Mouse (Mus musculus) stomach, embryonic 15.5 days (tissue): ENCODE results near the gene Rpl18a. TPM values are rescaled to one million over a fixed set of nuclear protein-coding genes. Genes with fewer than 3 reads are reported as not detected.

Experiments
- ATAC-seq: fragments of 200-750 bp; cut with Nextera tagmentation; 2 replicates; pipeline ENCODE4 v1.8.0; 2017; ENCODE audit warnings: low read depth, moderate number of reproducible peaks, moderate TSS enrichment; ENCODE audit not compliant: insufficient read depth, low FRiP score
- H3K27ac ChIP-seq: fragments of 300-500 bp; sonication (generic); 2 replicates; pipeline ENCODE4 v1.5.1; 2015; ENCODE audit warnings: mild to moderate bottlenecking, inconsistent platforms
- H3K27me3 ChIP-seq: fragments of 300-500 bp; sonication (generic); replicated peaks from 2 replicates; pipeline ENCODE4 v1.6.1; 2015; ENCODE audit warnings: inconsistent platforms
- H3K36me3 ChIP-seq: fragments of 300-500 bp; sonication (generic); 2 replicates; pipeline ENCODE4 v1.6.1; 2015; ENCODE audit warnings: inconsistent platforms
- H3K4me1 ChIP-seq: fragments of 300-500 bp; sonication (generic); 2 replicates; pipeline ENCODE4 v1.6.1; 2015; ENCODE audit warnings: inconsistent platforms
- H3K4me2 ChIP-seq: fragments of 300-500 bp; sonication (generic); 2 replicates; pipeline ENCODE4 v1.6.1; 2015; ENCODE audit warnings: mild to moderate bottlenecking, inconsistent platforms
- H3K4me3 ChIP-seq: fragments of 300-500 bp; sonication (generic); replicated peaks from 2 replicates; pipeline ENCODE4 v1.5.1; 2015; ENCODE audit warnings: inconsistent platforms
- H3K9ac ChIP-seq: fragments of 300-500 bp; sonication (generic); 2 replicates; pipeline ENCODE4 v1.6.1; 2015; ENCODE audit warnings: inconsistent platforms
- H3K9me3 ChIP-seq: fragments of 300-500 bp; sonication (generic); 2 replicates; pipeline ENCODE4 v1.6.1; 2016; ENCODE audit warnings: inconsistent platforms
- WGBS: fragments of 180-500 bp; shearing (Covaris S2); methylation state at CpG from one replicate; pipeline ENCODE4 v1.1.7; 2015; 5-methylcytosine and 5-hydroxymethylcytosine counted together
- polyA plus RNA-seq: library from polyadenylated mRNA; unstranded; fragments of >200 nt; fragmentation: Nextera tagmentation; extraction: Ambion mirVana; gene quantifications from 2 replicates; pipeline ENCODE4 v1.2.1, GENCODE M21; 2015

The Rpl18a gene
- polyA plus RNA-seq, 1 experiment from 2014 or later: 3,932 TPM

DNA sequence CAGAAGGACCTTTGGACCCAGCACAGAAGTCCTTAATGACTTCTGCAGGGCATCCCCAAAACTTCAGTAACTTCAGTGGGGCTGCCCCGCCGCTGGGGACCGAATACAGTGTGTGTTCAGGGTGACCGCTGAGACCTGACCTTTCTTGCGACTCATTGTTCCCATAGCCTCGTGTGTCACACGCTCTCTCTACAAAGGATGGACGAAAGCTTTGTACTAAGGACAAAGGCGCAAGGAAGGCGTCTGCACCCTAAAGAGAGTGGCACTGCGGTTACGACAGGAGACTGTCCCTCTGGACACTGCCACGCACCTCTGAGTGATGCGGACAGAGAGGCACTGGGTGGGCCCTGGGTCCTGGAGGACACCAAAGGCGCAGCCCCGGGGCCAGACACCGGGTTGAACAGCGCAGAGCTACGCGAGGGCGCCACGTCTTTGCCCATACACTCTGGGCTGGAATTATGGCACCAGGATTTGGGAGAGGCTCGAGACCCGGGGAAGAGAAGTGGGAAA, 32.4 kb downstream of the Rpl18a start:
- H3K9me3 ChIP-seq: no peaks in the 10 kb centered on the region
- peak overlapping the region; percentile 79 for H3K27ac ChIP-seq
- H3K9ac ChIP-seq: no peak overlapping the region
- ATAC-seq: no peak
- peak overlapping the region; percentile 84 for H3K4me2 ChIP-seq
- WGBS: 5% methylated on average over 24 of the region's 24 CpGs
- peaks cover 3% of the 10 kb centered on the region; the same call in 1 of the 2 replicates for H3K36me3 ChIP-seq
- peaks cover 47% of the 10 kb centered on the region for H3K4me1 ChIP-seq
- peak overlapping the region; percentile 60 for H3K4me3 ChIP-seq
- peaks cover 34% of the 10 kb centered on the region for H3K27me3 ChIP-seq

DNA sequence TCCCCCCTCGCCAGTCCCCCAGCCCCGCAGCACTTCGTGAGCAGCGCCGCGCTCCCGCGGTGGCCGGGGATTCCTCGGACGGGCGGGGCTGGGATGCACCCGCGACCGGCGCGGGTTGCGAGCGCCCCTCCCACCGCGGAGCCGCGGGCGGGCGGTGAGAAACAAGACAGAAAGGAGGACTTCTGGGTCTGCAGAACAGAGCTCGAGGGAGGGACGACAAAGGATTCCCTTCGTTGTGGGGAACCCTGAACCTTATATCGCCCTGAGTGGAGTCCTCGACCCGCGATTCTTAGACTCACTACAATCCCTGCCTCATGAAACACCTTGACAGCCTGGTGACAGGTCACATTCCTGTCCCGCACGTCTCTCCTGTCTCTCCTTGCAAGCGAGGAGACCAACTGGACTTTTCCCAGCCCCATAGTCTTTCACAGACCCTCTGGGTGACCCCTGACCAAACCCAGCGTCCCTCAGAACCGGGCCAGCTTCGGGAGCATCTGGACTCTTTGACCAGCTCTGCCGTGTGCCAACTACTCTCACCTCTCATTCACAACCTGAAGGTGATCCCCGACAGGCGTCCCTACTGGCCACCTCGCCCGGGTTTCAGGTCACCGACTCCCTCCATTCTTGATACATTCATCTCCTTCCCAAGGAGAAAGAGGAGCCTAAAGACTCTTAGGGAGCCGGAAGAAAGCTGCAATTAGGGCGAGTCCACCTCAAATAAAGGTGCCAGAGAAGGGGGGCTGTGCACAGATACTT, 33.1 kb downstream of the Rpl18a start:
- no peak for ATAC-seq
- Histone ChIP-seq H3K9ac (peak overlapping the region; percentile 29; the same call in 1 of the 2 replicates), H3K4me2 (peak overlapping the region; percentile 84), H3K4me3 (peak overlapping the region; percentile 60), H3K27ac (peak overlapping the region; percentile 79; the same call in 1 of the 2 replicates), H3K4me1 (peaks cover 44% of the 10 kb centered on the region), H3K27me3 (peaks cover 34% of the 10 kb centered on the region), H3K9me3 (no peaks in the 10 kb centered on the region), H3K36me3 (peaks cover 3% of the 10 kb centered on the region; the same call in 1 of the 2 replicates)
- 3% methylated on average over 46 of the region's 46 CpGs for WGBS

DNA sequence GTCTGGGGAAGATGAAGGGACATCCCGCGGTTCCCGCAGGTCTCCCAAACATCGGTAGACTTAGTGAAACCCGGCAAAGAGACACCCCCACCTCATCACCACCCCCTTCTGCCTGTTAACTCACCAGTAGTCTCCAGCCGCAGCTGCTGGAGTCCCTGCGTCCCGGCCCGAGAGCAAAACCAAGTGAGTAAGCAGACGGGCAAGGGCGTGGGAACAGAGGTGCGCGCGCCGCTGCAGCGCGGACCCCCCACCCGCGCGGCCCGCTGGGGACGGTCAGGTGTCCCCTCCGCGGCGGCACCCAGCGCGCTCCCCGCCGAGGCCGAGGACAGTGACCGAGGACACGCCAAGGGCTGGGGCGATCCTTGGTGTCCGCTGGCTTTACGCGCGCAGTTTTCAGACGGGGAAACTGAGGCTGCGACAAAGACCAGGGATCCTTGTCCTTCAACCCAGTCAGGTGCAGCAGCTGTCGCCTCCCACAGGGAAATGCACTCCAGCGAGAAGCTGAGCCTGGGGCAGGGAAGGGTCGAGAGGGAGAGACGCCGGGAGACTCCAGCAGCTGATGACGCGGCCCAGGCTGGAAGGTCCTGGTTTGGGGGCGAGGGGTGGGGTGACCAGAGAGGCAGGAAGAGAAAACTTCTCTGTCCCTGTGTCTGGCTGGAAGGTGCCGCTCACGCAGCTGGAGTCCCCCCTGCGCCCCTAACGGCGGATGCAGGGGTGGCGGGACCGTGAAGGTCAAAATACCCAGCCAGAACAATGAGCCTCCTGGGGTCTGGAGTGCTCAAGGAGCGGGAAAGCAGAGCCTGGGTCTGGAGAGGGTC, 34.2 kb downstream of the Rpl18a start, which contains the start of gene Kcnn1:
TSS of gene Kcnn1 (minus strand) at position 435 of the 818 bp plus-strand sequence.
- H3K9ac ChIP-seq: peak within 1 kb of the TSS; percentile 29; the same call in 1 of the 2 replicates

DNA sequence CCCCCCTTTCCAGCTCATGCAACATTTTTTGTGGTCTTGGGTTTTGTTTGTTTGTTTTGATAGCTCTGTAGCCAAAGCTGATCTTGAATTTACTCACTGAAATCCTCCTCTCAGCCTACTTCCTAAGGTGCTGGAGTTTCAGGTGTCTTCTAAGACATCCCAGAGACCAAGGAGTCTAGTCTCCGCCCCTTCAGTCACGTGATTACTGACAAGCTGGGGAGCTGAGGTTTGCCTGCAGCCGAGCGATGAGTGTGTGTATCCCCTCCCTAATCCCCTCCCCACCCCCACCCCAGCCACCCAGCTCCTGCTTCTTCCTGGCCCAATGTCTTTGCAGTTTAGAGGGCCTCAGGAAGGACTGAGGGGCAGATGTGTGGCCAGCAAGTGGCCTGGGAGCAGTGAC, 39.7 kb downstream of the Rpl18a start:
- H3K9me3 ChIP-seq: no peaks in the 10 kb centered on the region
- H3K4me3 ChIP-seq: no peak overlapping the region
- no peak for ATAC-seq
- whole genome bisulfite sequencing: 13% methylated on average over 4 of the region's 4 CpGs
- no peak overlapping the region for H3K27ac ChIP-seq
- H3K4me1 ChIP-seq: peaks cover 15% of the 10 kb centered on the region
- no peak overlapping the region for H3K9ac ChIP-seq
- H3K36me3 ChIP-seq: no peaks in the 10 kb centered on the region
- peaks cover 13% of the 10 kb centered on the region for H3K27me3 ChIP-seq
- H3K4me2 ChIP-seq: no peak overlapping the region

More for the DNA sequence above, 34.2 kb downstream of the Rpl18a start, which contains the start of gene Kcnn1:
- Histone ChIP-seq H3K27ac (no peak within 1 kb of the TSS), H3K4me2 (peak within 1 kb of the TSS; percentile 84), H3K4me3 (peak within 1 kb of the TSS; percentile 60), H3K27me3 (peaks cover 34% of the 10 kb centered on the region), H3K36me3 (peaks cover 2% of the 10 kb centered on the region; the same call in 1 of the 2 replicates), H3K9me3 (no peaks in the 10 kb centered on the region), H3K4me1 (peaks cover 33% of the 10 kb centered on the region)
- WGBS: under 1% methylated on average over 55 of the region's 55 CpGs
- ATAC-seq: no peak

DNA sequence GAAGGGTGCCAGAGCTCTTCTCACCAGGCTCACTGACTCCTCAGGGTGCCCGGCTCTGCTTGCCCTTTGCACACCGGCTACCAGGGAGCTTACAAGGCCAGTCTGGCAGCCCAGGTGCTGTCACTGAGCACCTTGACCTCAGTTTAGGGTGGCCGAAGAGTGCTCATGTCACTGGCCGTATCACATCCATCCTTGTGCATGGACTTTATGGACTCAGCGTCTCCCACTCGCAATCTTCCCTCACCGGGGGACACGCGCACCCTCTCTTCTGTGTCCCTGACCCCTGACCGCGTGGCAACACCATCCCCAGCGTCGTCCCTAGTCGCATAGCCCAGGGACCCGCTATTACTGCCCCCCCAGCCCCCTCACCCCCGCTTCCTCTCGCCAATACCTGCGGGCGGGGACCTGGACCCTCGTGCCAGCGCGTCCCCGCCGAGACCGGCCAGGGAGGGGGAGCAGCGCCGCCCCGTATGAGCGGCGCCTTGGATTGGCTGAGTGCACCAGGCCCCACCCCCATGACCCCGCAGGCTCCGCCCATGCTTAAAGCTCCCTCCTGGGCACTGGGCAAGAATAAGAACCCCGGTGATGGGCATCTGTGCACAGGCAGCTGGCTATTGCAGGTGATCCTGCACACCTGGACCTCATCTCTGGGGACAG, 40.5 kb downstream of the Rpl18a start:
- WGBS: 6% methylated on average over 31 of the region's 33 CpGs
- ATAC-seq: peak; percentile 81
- peaks cover 5% of the 10 kb centered on the region for H3K27me3 ChIP-seq
- H3K4me3 ChIP-seq: peak overlapping the region; percentile 53
- H3K9ac ChIP-seq: peak overlapping the region; percentile 47; the same call in 1 of the 2 replicates
- H3K27ac ChIP-seq: no peak overlapping the region
- H3K9me3 ChIP-seq: no peaks in the 10 kb centered on the region
- peaks cover 13% of the 10 kb centered on the region for H3K4me1 ChIP-seq
- peak overlapping the region; percentile 95 for H3K4me2 ChIP-seq
- H3K36me3 ChIP-seq: no peaks in the 10 kb centered on the region

DNA sequence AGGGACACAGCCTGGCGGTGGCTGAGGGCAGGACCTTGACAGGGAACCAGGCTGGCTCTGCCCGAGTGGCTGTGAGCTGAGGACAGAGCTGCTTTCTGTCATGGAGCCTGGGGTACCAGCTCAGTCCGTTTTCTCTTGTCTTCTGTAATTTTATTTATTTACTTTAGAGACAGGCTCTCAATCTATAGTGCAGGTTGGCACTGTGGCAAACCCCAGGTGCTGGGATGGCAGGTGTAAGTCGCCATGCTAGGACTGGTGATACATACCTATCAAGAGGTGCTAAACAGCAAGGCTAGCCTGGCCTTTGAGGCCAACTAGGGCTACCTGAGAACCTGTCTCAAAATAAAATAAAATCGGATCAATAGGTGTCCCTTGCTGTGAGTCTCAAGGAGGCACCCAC, 41.2 kb downstream of the Rpl18a start:
- no peaks in the 10 kb centered on the region for H3K27me3 ChIP-seq
- WGBS: 62% methylated on average over 5 of the region's 5 CpGs
- H3K4me3 ChIP-seq: no peak overlapping the region
- no peak overlapping the region for H3K9ac ChIP-seq
- H3K4me1 ChIP-seq: peaks cover 13% of the 10 kb centered on the region
- no peaks in the 10 kb centered on the region for H3K36me3 ChIP-seq
- no peak overlapping the region for H3K27ac ChIP-seq
- no peaks in the 10 kb centered on the region for H3K9me3 ChIP-seq
- peak overlapping the region; percentile 95 for H3K4me2 ChIP-seq
- ATAC-seq: no peak

DNA sequence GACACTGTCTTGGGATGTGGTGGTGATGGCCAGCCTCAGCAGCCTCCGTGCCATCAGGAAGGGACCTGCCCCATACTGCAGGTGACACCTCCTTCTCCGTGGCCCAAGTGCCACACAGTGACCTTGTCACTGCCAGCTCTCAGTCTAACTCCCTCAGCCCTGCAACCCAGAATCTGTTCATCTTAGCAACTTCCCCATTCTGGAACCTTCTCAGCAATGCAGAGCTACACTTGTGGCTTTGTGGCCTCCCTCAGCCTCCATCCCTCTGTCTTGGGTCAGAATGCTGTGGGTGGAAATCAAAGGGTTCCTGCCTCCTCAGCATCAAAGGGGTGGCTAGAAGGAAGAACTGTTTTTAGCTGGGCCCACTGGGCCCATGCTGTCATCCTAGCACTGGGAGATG, 43.3 kb downstream of the Rpl18a start:
- H3K27me3 ChIP-seq: no peaks in the 10 kb centered on the region
- no peaks in the 10 kb centered on the region for H3K36me3 ChIP-seq
- no peak overlapping the region for H3K4me3 ChIP-seq
- H3K9ac ChIP-seq: no peak overlapping the region
- H3K9me3 ChIP-seq: no peaks in the 10 kb centered on the region
- 70% methylated on average over 2 of the region's 2 CpGs for WGBS
- peaks cover 13% of the 10 kb centered on the region for H3K4me1 ChIP-seq
- no peak overlapping the region for H3K27ac ChIP-seq
- ATAC-seq: no peak
- no peak overlapping the region for H3K4me2 ChIP-seq

DNA sequence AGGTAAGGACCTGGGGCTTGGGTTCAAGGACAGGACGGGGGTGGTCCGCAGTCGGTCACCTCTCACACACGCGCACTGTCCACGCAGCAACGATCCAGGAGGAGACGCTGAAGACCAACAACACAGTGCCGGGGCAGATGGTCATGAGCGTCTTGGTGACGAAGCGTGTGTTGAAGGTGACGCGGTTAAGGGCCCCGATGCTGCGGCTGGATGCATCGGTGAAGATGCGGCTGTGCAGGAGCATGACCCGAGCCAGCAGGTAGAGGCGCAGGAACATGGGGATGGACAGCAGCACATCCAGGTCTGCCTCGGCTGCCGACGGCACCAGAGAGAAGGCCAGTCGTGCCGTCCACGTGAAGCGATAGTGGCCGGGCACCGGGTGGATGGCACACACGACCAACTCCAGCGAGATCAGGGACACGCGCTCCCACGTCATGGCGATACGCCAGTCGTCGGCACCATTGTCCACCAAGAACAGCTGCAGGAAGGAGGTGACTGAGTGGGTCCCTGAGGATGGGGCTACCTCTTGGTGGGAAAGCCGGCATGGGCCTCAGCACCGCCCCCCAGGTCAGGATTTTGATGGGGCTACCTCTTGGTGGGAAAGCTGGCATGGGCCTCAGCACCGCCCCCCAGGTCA, 44.5 kb downstream of the Rpl18a start:
- 88% methylated on average over 41 of the region's 41 CpGs for WGBS
- Histone ChIP-seq H3K9ac (no peak overlapping the region), H3K36me3 (no peaks in the 10 kb centered on the region), H3K4me2 (no peak overlapping the region), H3K4me3 (no peak overlapping the region), H3K9me3 (no peaks in the 10 kb centered on the region), H3K4me1 (peaks cover 12% of the 10 kb centered on the region), H3K27me3 (no peaks in the 10 kb centered on the region), H3K27ac (no peak overlapping the region)
- no peak for ATAC-seq

DNA sequence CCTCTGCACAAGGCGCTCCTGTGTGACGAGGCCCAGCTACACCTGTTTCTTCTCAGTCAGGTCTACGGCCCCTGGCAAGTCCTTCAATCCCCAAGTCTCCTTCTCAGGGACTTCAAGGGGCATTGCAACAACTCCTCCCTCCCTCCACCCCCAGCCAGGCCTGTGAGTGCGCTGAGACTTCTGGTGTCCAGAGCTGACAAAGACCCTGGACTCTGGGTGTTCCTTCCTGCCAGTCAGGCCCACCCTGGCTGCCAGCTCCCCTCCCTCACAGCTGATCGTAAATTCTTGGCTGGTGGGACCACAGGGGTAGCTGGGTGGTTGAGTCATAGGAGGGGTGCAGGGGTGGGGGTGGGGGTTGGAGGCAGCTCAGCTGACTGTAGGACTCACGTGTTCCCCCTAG, 45.4 kb downstream of the Rpl18a start:
- Histone ChIP-seq H3K9ac (no peak overlapping the region), H3K4me3 (no peak overlapping the region), H3K9me3 (no peaks in the 10 kb centered on the region), H3K4me1 (peaks cover 6% of the 10 kb centered on the region; the same call in 1 of the 2 replicates), H3K4me2 (no peak overlapping the region), H3K27ac (no peak overlapping the region), H3K27me3 (no peaks in the 10 kb centered on the region), H3K36me3 (no peaks in the 10 kb centered on the region)
- 43% methylated on average over 6 of the region's 6 CpGs for WGBS
- no peak for ATAC-seq

DNA sequence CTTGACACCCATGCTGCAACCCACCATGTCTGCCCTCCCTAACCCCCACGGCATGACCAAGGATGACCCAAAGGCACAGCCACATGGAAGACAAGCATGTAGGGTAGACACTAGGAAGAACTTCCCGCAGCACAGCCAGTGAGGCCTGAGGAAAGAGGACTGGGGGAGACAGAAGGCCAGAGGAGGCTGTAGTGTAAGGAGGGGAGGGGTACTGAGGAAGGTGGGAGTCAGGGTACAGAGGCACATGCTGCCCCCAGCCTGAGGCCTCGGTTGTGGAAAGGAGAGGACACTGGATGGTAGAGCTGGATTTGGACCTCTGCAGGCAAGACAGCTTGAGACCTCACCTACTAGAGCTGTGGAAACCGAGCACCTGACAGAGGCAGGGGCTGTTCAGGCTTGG, 46.3 kb downstream of the Rpl18a start:
- H3K4me1 ChIP-seq: no peaks in the 10 kb centered on the region
- no peak overlapping the region for H3K4me3 ChIP-seq
- WGBS: 78% methylated on average over 4 of the region's 4 CpGs
- no peak overlapping the region for H3K4me2 ChIP-seq
- no peak overlapping the region for H3K27ac ChIP-seq
- ATAC-seq: no peak
- H3K9ac ChIP-seq: no peak overlapping the region
- H3K36me3 ChIP-seq: no peaks in the 10 kb centered on the region
- H3K27me3 ChIP-seq: no peaks in the 10 kb centered on the region
- no peaks in the 10 kb centered on the region for H3K9me3 ChIP-seq

DNA sequence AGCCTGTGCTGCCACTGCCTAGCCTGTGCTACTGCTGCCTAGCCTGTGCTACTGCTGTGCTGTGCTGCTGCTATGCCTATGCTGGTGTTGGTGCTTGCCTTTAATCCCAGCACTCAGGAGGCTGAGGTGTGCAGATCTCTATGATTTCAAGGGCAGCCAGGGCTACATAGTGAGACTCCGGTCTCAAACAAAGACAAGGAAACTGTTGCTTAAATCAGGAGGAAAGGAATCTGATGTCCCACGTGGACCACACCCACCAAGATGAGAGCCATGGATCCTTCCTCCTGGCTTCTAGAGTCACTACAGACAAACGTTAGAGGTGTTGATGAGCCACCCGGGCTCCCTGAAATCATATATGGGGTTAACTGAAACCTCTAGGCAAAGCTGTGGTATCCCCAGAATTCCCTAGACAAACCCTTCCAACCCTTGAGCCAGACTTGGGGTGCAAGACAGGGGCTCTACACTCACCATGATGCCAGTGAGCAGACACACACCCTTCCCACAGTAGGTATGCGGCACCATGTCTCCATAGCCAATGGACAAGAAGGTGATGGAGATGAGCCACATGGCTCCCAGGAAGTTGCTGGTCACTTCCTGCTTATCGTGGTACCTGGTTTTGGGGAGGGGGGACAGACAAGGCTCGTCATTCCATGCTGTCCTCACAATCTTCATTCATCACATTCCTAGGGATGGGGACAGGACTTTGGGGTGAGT, 46.9 kb downstream of the Rpl18a start:
- H3K36me3 ChIP-seq: no peaks in the 10 kb centered on the region
- no peaks in the 10 kb centered on the region for H3K4me1 ChIP-seq
- no peaks in the 10 kb centered on the region for H3K27me3 ChIP-seq
- no peak overlapping the region for H3K27ac ChIP-seq
- H3K9me3 ChIP-seq: no peaks in the 10 kb centered on the region
- ATAC-seq: no peak
- H3K4me3 ChIP-seq: no peak overlapping the region
- no peak overlapping the region for H3K4me2 ChIP-seq
- WGBS: 69% methylated on average over 7 of the region's 7 CpGs
- H3K9ac ChIP-seq: no peak overlapping the region
